ENCODE assay signal across 30 mouse cellular contexts in genomic region chr10:71399987-71400386, GRCm38 (mm10). TPM values are rescaled to one million over a fixed set of nuclear protein-coding genes. Genes with fewer than 3 reads are reported as not detected.
DNase-seq lines count a peak whose midpoint lies in the region; ATAC-seq and TF ChIP-seq lines count a peak whose summit lies in the region.
"Had no signal": no experiment of that assay in that cellular context is flagged by ENCODE, and none has a peak within 500 bp of the region (broad histone marks: within the 10 kb centered on the region; RNA-seq: fewer than 3 reads in every experiment).

No protein-coding gene starts in this region.

- WGBS in forebrain, postnatal 0 days = 83% methylated on average over 8 of the region's 8 CpGs

- H3K27ac ChIP-seq in forebrain, postnatal 0 days (ENCODE audit: low read depth, low read length) = no peak overlapping the region
- H3K27ac ChIP-seq: embryonic facial prominence, embryonic 12.5 days; hindbrain, embryonic 12.5 days; liver, embryonic 14.5 days; macrophage; midbrain, embryonic 13.5 days; neural tube, embryonic 13.5 days had no signal

- H3K27me3 ChIP-seq in forebrain, postnatal 0 days (ENCODE audit: insufficient read depth, low read length) = no peaks in the 10 kb centered on the region; the same call in 1 of the 2 replicates
- H3K27me3 ChIP-seq: embryonic facial prominence, embryonic 12.5 days; hindbrain, embryonic 12.5 days; midbrain, embryonic 13.5 days; neural tube, embryonic 13.5 days had no signal

- H3K9me3 ChIP-seq in forebrain, postnatal 0 days (ENCODE audit: low read length) = no peaks in the 10 kb centered on the region
- H3K9me3 ChIP-seq: embryonic facial prominence, embryonic 12.5 days; hindbrain, embryonic 12.5 days; midbrain, embryonic 13.5 days had no signal

- TF ChIP-seq CTCF in forebrain, postnatal 0 days (IDR thresholded peaks at IDR 0.05; ENCODE audit: low read depth) = no peak

- no peak overlapping the region for H3K4me3 ChIP-seq in forebrain, postnatal 0 days (ENCODE audit: low read depth, low read length)
- H3K4me3 ChIP-seq: embryonic facial prominence, embryonic 12.5 days; hindbrain, embryonic 12.5 days; midbrain, embryonic 13.5 days; neural tube, embryonic 13.5 days had no signal

- H3K36me3 ChIP-seq in forebrain, postnatal 0 days (ENCODE audit: insufficient read depth) = no peaks in the 10 kb centered on the region
- H3K36me3 ChIP-seq: embryonic facial prominence, embryonic 12.5 days; hindbrain, embryonic 12.5 days; midbrain, embryonic 13.5 days; neural tube, embryonic 13.5 days had no signal

- H3K4me2 ChIP-seq in forebrain, postnatal 0 days (ENCODE audit: low read depth) = no peak overlapping the region
- H3K4me2 ChIP-seq: embryonic facial prominence, embryonic 12.5 days; heart, embryonic 11.5 days; hindbrain, embryonic 12.5 days; midbrain, embryonic 13.5 days; neural tube, embryonic 13.5 days had no signal

- ATAC-seq in cerebellum, adult (ENCODE audit: insufficient number of reproducible peaks, low FRiP score, low TSS enrichment) = 0 out of 2 replicates have a peak, but pooled peaks have one; percentile 36
- ATAC-seq in CD4-positive, CD25-positive, alpha-beta regulatory T cell, adult 4 months = peak; percentile 44
- ATAC-seq in forebrain, postnatal 0 days = no peak
- ATAC-seq: forebrain, embryonic 14.5 days; midbrain, embryonic 13.5 days had no signal

- H3K9ac ChIP-seq in forebrain, postnatal 0 days = no peak overlapping the region
- H3K9ac ChIP-seq: embryonic facial prominence, embryonic 12.5 days; hindbrain, embryonic 12.5 days; liver, embryonic 14.5 days; midbrain, embryonic 13.5 days; neural tube, embryonic 13.5 days had no signal

- no peaks in the 10 kb centered on the region for H3K4me1 ChIP-seq in forebrain, postnatal 0 days (ENCODE audit: insufficient read depth)
- H3K4me1 ChIP-seq: embryonic facial prominence, embryonic 12.5 days; hindbrain, embryonic 12.5 days; midbrain, embryonic 13.5 days; neural tube, embryonic 13.5 days had no signal

- DNase-seq in cerebellum, adult 11 months = no peak
- peak; percentile 54 for DNase-seq in ZHBTc4 (ENCODE audit: low read depth, low spot score)
- peak; percentile 34 for DNase-seq in yolk sac, embryonic 10.5 days (ENCODE audit: low spot score)
- no peak for DNase-seq in adrenal gland, adult 2 months
- no peak for DNase-seq in forebrain, postnatal 0 days
- DNase-seq in gastrocnemius, postnatal 4 days (ENCODE audit: low spot score in 2 of 2) = no peak
- DNase-seq: adrenal gland, postnatal 10 days; cerebellum, adult 11-12 months; cerebellum, adult 9-11 months; embryo, embryonic 11 days; gastrocnemius, postnatal 25 days; heart, adult 18-20 months; heart, postnatal 36 days; kidney, adult 9 months; kidney, postnatal 14 days; layer of hippocampus, adult 9-11 months; liver; lung, adult 2 months; lung, postnatal 10 days; right cerebral cortex, postnatal 14 days had no signal

RNA-seq across cellular contexts. Expression of gene Ipmk, which starts 52.4 kb away (rescaled TPM):
- polyA plus RNA-seq in CD4-positive, CD25-positive, alpha-beta regulatory T cell, adult 4 months (2017; shearing (Covaris generic)) = 1 to 10 TPM; 2.9 to 4.1 TPM
- total RNA-seq in adrenal gland, adult 2 months (2021) = 10 to 100 TPM; 13.8 to 17.6 TPM
- 3.7 and 4.0 TPM in 2 replicates for polyA plus RNA-seq in adrenal gland, adult 2 months (2012; rRNA removed)
- total RNA-seq in forebrain, postnatal 0 days (2014; rRNA removed) = 19.3 and 26.1 TPM in 2 replicates
- polyA plus RNA-seq in forebrain, postnatal 0 days (2015; fragmentation: Nextera tagmentation; extraction: Ambion mirVana) = 10.9 and 12.5 TPM in 2 replicates
- total RNA-seq in gastrocnemius, postnatal 4 days (2021) = 10 to 100 TPM; 13.9 to 15.7 TPM

RNA-seq across cellular contexts. Expression of gene Cisd1, which starts 55.2 kb away (rescaled TPM):
- 10 to 100 TPM; 30.9 to 33.7 TPM for polyA plus RNA-seq in CD4-positive, CD25-positive, alpha-beta regulatory T cell, adult 4 months (2017; shearing (Covaris generic))
- total RNA-seq in adrenal gland, adult 2 months (2021) = 100 to 1,000 TPM in 1 of 2 experiments, 10 to 100 TPM in 1; 86.9 to 105 TPM
- 155 and 161 TPM in 2 replicates for polyA plus RNA-seq in adrenal gland, adult 2 months (2012; rRNA removed)
- 128 and 160 TPM in 2 replicates for total RNA-seq in forebrain, postnatal 0 days (2014; rRNA removed)
- 346 and 354 TPM in 2 replicates for polyA plus RNA-seq in forebrain, postnatal 0 days (2015; fragmentation: Nextera tagmentation; extraction: Ambion mirVana)
- total RNA-seq in gastrocnemius, postnatal 4 days (2021) = 10 to 100 TPM; 47.2 to 50.0 TPM

Comparison
In these comparisons a context has a peak if more than half of its experiments do, and no peak if none do; other contexts are left out.
1. DNase-seq: peak in ZHBTc4 (single experiment) and yolk sac, embryonic 10.5 days (single experiment); none in cerebellum, adult 11 months (single experiment), adrenal gland, adult 2 months (single experiment), forebrain, postnatal 0 days (single experiment) and gastrocnemius, postnatal 4 days (0 of 2).